Mouse (Mus musculus) brain, adult 2 months (tissue): Measurements from ENCODE around the gene Olfr1257.
"Not testable (repeated sequence)": the region's sequence is repeated elsewhere in the genome, so short reads cannot be mapped to it uniquely, and the experiment has no call there.

Experiments
- DNase-seq: peaks from one replicate; pipeline ENCODE4 v3.0.0; 2011; ENCODE audit warnings: low read depth, low spot score

Olfr1257 gene

DNA sequence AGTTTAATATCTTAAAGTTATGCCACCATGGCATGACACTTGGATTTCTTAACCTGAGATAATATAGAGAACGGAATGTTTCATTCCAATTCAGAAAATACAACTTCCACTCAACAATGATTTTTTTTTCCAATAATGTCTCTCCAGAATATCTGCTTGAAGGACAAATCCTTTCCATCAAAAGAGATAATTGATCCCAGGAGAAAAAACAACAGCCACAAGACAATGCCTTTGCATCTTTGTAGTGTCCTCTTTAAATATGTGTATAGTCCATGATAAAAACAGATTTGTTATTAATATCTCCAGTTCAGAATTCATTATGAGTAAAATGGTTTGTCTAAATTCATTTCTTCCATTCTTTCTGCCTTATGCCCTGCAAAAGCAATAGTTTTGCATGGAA is at the start of gene Olfr1257:
Olfr1257 (plus strand) TSS at position 301 of the 400 bp plus-strand sequence.
- no peak for DNase-seq

GRCm38 (mm10) chr2:89841455-89841854 is 36.8 kb upstream of the Olfr1257 start, which contains the start of gene Olfr1256:
Gene Olfr1256 (minus strand): TSS chr2:89841555.
- no peak for DNase-seq

DNA sequence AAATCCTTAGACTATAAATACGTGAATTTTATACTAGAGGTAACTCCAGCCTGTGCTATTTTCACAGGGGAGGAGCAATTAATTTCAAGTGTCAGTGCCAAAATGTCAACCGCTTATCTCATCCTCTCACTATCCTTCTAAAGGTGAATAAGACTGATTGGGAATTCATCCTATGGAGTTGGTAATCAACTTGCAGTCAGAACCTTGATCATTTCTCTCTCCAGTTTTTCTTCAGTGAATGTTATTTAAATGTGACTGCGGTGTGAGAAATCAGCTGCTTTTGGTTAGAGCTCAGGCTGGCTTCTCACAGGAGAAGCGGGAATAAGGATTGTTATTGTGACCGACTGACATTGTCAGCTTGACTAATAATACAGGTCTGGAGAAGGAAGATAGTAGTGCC is 30.1 kb upstream of the Olfr1257 start, which contains the start of gene Olfr48:
Olfr48 (minus strand) TSS at position 101 of the 400 bp plus-strand sequence.
- no peak for DNase-seq

GRCm38 (mm10) chr2:89849230-89849629 is 29.0 kb upstream of the Olfr1257 start:
- no peak for DNase-seq

- DNase-seq: not testable (repeated sequence)
Measured at GRCm38 (mm10) chr2:89912616-89913015, 34.4 kb downstream of the Olfr1257 start.

DNA sequence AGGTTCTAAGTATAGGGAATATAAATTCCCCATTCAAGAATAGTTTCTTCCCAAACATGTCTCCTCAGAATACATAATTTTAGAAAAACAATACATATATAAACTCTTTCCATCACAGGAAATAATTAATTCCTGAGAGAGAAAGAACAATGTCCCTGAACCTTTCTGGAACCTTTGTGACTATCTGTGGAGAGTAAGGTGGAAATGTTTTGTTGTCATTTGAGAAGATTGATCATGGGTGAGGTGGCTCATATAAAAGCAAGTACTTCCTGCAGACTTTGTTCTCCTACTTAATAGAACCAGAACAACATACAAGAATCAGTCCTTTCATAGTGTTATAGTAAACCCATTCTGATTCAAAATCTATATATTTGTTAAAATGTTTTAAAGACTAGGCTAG is 48.8 kb downstream of the Olfr1257 start, which contains the start of gene Olfr1258:
Olfr1258 (plus strand) TSS at position 301 of the 400 bp plus-strand sequence.
- no peak for DNase-seq
